Mouse (Mus musculus): ENCODE data around the gene Olfr689.

GRCm38 (mm10) chr7:105342752-105343151, 31.8 kb downstream of the Olfr689 start:
- TF ChIP-seq POLR2A (IDR thresholded peaks at IDR 0.05; ENCODE audit: borderline replicate concordance, extremely low read depth, low read depth, low read length) (no peak), CTCF (IDR thresholded peaks at IDR 0.05; ENCODE audit: insufficient read depth, low read length) (no peak)

Measured in lung, adult 2 months (tissue).